Mouse (Mus musculus): Measurements from ENCODE around the gene Matn3. TPM values are rescaled to one million over a fixed set of nuclear protein-coding genes. Genes with fewer than 3 reads are reported as not detected.

Matn3 gene
- polyA plus RNA-seq, 1 experiment from 2014 or later, result 0.27 TPM

- no peaks in the 10 kb centered on the region for H3K27me3 ChIP-seq
- no peak for ATAC-seq (replicated peaks; ENCODE audit: low FRiP score)
- H3K4me3 ChIP-seq (replicated peaks), result no peak overlapping the region
- no peak overlapping the region for H3K9ac ChIP-seq
- WGBS, result 94% methylated on average over 4 of the region's 4 CpGs
- no peaks in the 10 kb centered on the region for H3K4me1 ChIP-seq
- no peak overlapping the region for H3K27ac ChIP-seq
- no peak overlapping the region for H3K4me2 ChIP-seq
- peaks cover 9% of the 10 kb centered on the region; the same call in 1 of the 2 replicates for H3K36me3 ChIP-seq
- H3K9me3 ChIP-seq (replicated peaks), result no peaks in the 10 kb centered on the region
These were observed 50.6 kb downstream of the Matn3 start for GRCm38 (mm10) chr12:8998318-8998717.

GRCm38 (mm10) chr12:9002038-9002648 is 54.4 kb downstream of the Matn3 start:
- Histone ChIP-seq H3K9ac (no peak overlapping the region), H3K4me2 (no peak overlapping the region), H3K36me3 (peaks cover 3% of the 10 kb centered on the region; the same call in 1 of the 2 replicates), H3K27ac (no peak overlapping the region), H3K9me3 (replicated peaks) (no peaks in the 10 kb centered on the region), H3K4me1 (no peaks in the 10 kb centered on the region), H3K27me3 (no peaks in the 10 kb centered on the region), H3K4me3 (replicated peaks) (no peak overlapping the region)
- 16% methylated on average over 5 of the region's 5 CpGs for WGBS
- ATAC-seq (replicated peaks; ENCODE audit: low FRiP score), result no peak

- Histone ChIP-seq H3K36me3 (no peaks in the 10 kb centered on the region), H3K27ac (no peak overlapping the region), H3K9ac (no peak overlapping the region), H3K4me3 (replicated peaks) (no peak overlapping the region), H3K4me2 (no peak overlapping the region), H3K4me1 (no peaks in the 10 kb centered on the region), H3K9me3 (replicated peaks) (no peaks in the 10 kb centered on the region), H3K27me3 (no peaks in the 10 kb centered on the region)
- WGBS, result 62% methylated on average over 4 of the region's 4 CpGs
- ATAC-seq (replicated peaks; ENCODE audit: low FRiP score), result no peak
These were observed 59.4 kb downstream of the Matn3 start for GRCm38 (mm10) chr12:9007146-9007545.

GRCm38 (mm10) chr12:9007811-9008210 is 60.1 kb downstream of the Matn3 start:
- Histone ChIP-seq H3K9ac (no peak overlapping the region), H3K4me2 (no peak overlapping the region), H3K9me3 (replicated peaks) (no peaks in the 10 kb centered on the region), H3K4me1 (no peaks in the 10 kb centered on the region), H3K27me3 (no peaks in the 10 kb centered on the region), H3K27ac (no peak overlapping the region), H3K36me3 (0 out of 2 replicates have a peak, but pooled peaks cover 3% of the 10 kb centered on the region), H3K4me3 (replicated peaks) (no peak overlapping the region)
- ATAC-seq (replicated peaks; ENCODE audit: low FRiP score), result no peak
- WGBS, result 89% methylated on average over 6 of the region's 6 CpGs

GRCm38 (mm10) chr12:9010311-9010710 is 62.6 kb downstream of the Matn3 start:
- no peak overlapping the region for H3K9ac ChIP-seq
- H3K4me1 ChIP-seq, result no peaks in the 10 kb centered on the region
- WGBS, result 54% methylated on average over 4 of the region's 4 CpGs
- no peak overlapping the region for H3K4me2 ChIP-seq
- no peak overlapping the region for H3K4me3 ChIP-seq (replicated peaks)
- H3K27me3 ChIP-seq, result no peaks in the 10 kb centered on the region
- H3K27ac ChIP-seq, result no peak overlapping the region
- H3K9me3 ChIP-seq (replicated peaks), result no peaks in the 10 kb centered on the region
- ATAC-seq (replicated peaks; ENCODE audit: low FRiP score), result no peak
- 0 out of 2 replicates have a peak, but pooled peaks cover 5% of the 10 kb centered on the region for H3K36me3 ChIP-seq

- no peak for ATAC-seq (replicated peaks; ENCODE audit: low FRiP score)
- whole genome bisulfite sequencing, result 96% methylated on average over 9 of the region's 9 CpGs
- no peaks in the 10 kb centered on the region for H3K27me3 ChIP-seq
- H3K4me1 ChIP-seq, result no peaks in the 10 kb centered on the region
- no peak overlapping the region for H3K4me2 ChIP-seq
- no peak overlapping the region for H3K27ac ChIP-seq
- H3K9me3 ChIP-seq (replicated peaks), result no peaks in the 10 kb centered on the region
- H3K36me3 ChIP-seq, result peaks cover 24% of the 10 kb centered on the region; the same call in 1 of the 2 replicates
- no peak overlapping the region for H3K4me3 ChIP-seq (replicated peaks)
- H3K9ac ChIP-seq, result no peak overlapping the region
These were observed 68.6 kb downstream of the Matn3 start for GRCm38 (mm10) chr12:9016376-9016775.

- Histone ChIP-seq H3K27ac (no peak overlapping the region), H3K36me3 (peaks cover 19% of the 10 kb centered on the region; the same call in 1 of the 2 replicates), H3K27me3 (no peaks in the 10 kb centered on the region), H3K4me3 (replicated peaks) (no peak overlapping the region), H3K9me3 (replicated peaks) (no peaks in the 10 kb centered on the region), H3K4me2 (no peak overlapping the region), H3K9ac (no peak overlapping the region), H3K4me1 (peaks cover 4% of the 10 kb centered on the region; the same call in 1 of the 2 replicates)
- 92% methylated on average over 8 of the region's 8 CpGs for WGBS
- no peak for ATAC-seq (replicated peaks; ENCODE audit: low FRiP score)
These were observed 72.7 kb downstream of the Matn3 start for GRCm38 (mm10) chr12:9020431-9020830.

- Histone ChIP-seq H3K4me2 (no peak overlapping the region), H3K4me1 (peaks cover 4% of the 10 kb centered on the region; the same call in 1 of the 2 replicates), H3K36me3 (peaks cover 19% of the 10 kb centered on the region; the same call in 1 of the 2 replicates), H3K9ac (no peak overlapping the region), H3K27me3 (no peaks in the 10 kb centered on the region), H3K4me3 (replicated peaks) (no peak overlapping the region), H3K9me3 (replicated peaks) (no peaks in the 10 kb centered on the region), H3K27ac (no peak overlapping the region)
- 49% methylated on average over 3 of the region's 3 CpGs for WGBS
- no peak for ATAC-seq (replicated peaks; ENCODE audit: low FRiP score)
These were observed 73.3 kb downstream of the Matn3 start for GRCm38 (mm10) chr12:9020986-9021385.

Other genes with a start within 250 kb of the Matn3 start
- gene Sdc1, start 176.6 kb upstream of the Matn3 start, polyA plus RNA-seq (2015; fragmentation: Nextera tagmentation; extraction: Ambion mirVana), result 63.7 and 66.7 TPM in 2 replicates
- gene Laptm4a, start 26.3 kb upstream of the Matn3 start, polyA plus RNA-seq (2015; fragmentation: Nextera tagmentation; extraction: Ambion mirVana), result 338 and 401 TPM in 2 replicates
- gene Wdr35, start 26.0 kb downstream of the Matn3 start, polyA plus RNA-seq (2015; fragmentation: Nextera tagmentation; extraction: Ambion mirVana), result 18.1 and 19.5 TPM in 2 replicates
- gene Ttc32, start 82.1 kb downstream of the Matn3 start, polyA plus RNA-seq (2015; fragmentation: Nextera tagmentation; extraction: Ambion mirVana), result 22.6 and 28.7 TPM in 2 replicates

Data from kidney, embryonic 15.5 days (tissue).